Mouse (Mus musculus) midbrain, postnatal 0 days (tissue): ENCODE measurements around the gene Gls. TPM values are rescaled to one million over a fixed set of nuclear protein-coding genes. Genes with fewer than 3 reads are reported as not detected.

ENCODE experiments used
- ATAC-seq: fragments of 200-750 bp; cut with Nextera tagmentation; 2 replicates; pipeline ENCODE4 v1.8.0; 2017; ENCODE audit warnings: moderate number of reproducible peaks, mild to moderate bottlenecking, moderate TSS enrichment, moderate library complexity; ENCODE audit not compliant: low FRiP score
- DNase-seq: peaks from one replicate; pipeline ENCODE4 v3.0.0-alpha.2; 2015; ENCODE audit warnings: low spot score
- H3K27ac ChIP-seq: fragments of 300-500 bp; sonication (generic); 2 replicates; pipeline ENCODE4 v1.5.1; 2014; ENCODE audit warnings: low read depth, mild to moderate bottlenecking, low read length, mixed read lengths
- H3K27me3 ChIP-seq: fragments of 300-500 bp; sonication (generic); 2 replicates; pipeline ENCODE4 v1.6.1; 2014; ENCODE audit warnings: low read length, control low read depth, mixed read lengths; ENCODE audit not compliant: insufficient read depth
- H3K36me3 ChIP-seq: fragments of 300-500 bp; sonication (generic); 2 replicates; pipeline ENCODE4 v1.6.1; 2014; ENCODE audit warnings: low read length, control low read depth, mixed read lengths; ENCODE audit not compliant: insufficient read depth
- H3K4me1 ChIP-seq: fragments of 300-500 bp; sonication (generic); 2 replicates; pipeline ENCODE4 v1.6.1; 2014; ENCODE audit warnings: mild to moderate bottlenecking, control low read depth, antibody characterized with exemption, low read length, mixed read lengths; ENCODE audit not compliant: insufficient read depth
- H3K4me2 ChIP-seq: fragments of 300-500 bp; sonication (generic); 2 replicates; pipeline ENCODE4 v1.6.1; 2014; ENCODE audit warnings: low read depth, mild to moderate bottlenecking, low read length, mixed read lengths; ENCODE audit not compliant: poor library complexity, severe bottlenecking
- H3K4me3 ChIP-seq: fragments of 300-500 bp; sonication (generic); 2 replicates; pipeline ENCODE4 v1.5.1; 2014; ENCODE audit warnings: low read depth, mild to moderate bottlenecking, low read length, moderate library complexity
- H3K9ac ChIP-seq: fragments of 300-500 bp; sonication (generic); replicated peaks from 2 replicates; pipeline ENCODE4 v1.6.1; 2014; ENCODE audit warnings: mild to moderate bottlenecking, low read length, moderate library complexity, mixed read lengths; ENCODE audit not compliant: poor library complexity, severe bottlenecking
- H3K9me3 ChIP-seq: fragments of 300-500 bp; sonication (generic); 2 replicates; pipeline ENCODE4 v1.6.1; 2016; ENCODE audit warnings: low read length, control low read depth
- CTCF ChIP-seq: IDR thresholded peaks from 2 replicates; pipeline ENCODE4 v1.5.1; 2016; ENCODE audit warnings: antibody characterized with exemption, mild to moderate bottlenecking
- WGBS: fragments of 180-500 bp; shearing (Covaris S2); extraction: QIAGEN DNeasy Blood & Tissue Kit; methylation state at CpG from one replicate; pipeline ENCODE4 v1.1.7; 2014; 5-methylcytosine and 5-hydroxymethylcytosine counted together
- polyA plus RNA-seq: library from polyadenylated mRNA; unstranded; fragments of >200 nt; fragmentation: Nextera tagmentation; extraction: Ambion mirVana; gene quantifications from 2 replicates; pipeline ENCODE4 v1.2.1, GENCODE M21; 2015
- total RNA-seq: library from RNA; depleted of rRNA; stranded (reverse); fragments of >200 nt; gene quantifications from 2 replicates; pipeline ENCODE4 v1.2.3, GENCODE M21; 2014; rRNA removed

Gls gene
- total and polyA plus RNA-seq, 2 experiments from 2014 or later = 33.3 to 181 TPM

GRCm38 (mm10) chr1:52116441-52116840, 116.6 kb downstream of the Gls start:
- no peak overlapping the region for H3K9ac ChIP-seq
- ATAC-seq = no peak
- TF ChIP-seq CTCF = no peak
- WGBS = 79% methylated on average over 3 of the region's 3 CpGs
- no peak overlapping the region for H3K4me2 ChIP-seq
- no peaks in the 10 kb centered on the region for H3K27me3 ChIP-seq
- no peaks in the 10 kb centered on the region for H3K9me3 ChIP-seq
- no peak for DNase-seq
- H3K4me3 ChIP-seq = no peak overlapping the region
- no peak overlapping the region for H3K27ac ChIP-seq
- peaks cover 2% of the 10 kb centered on the region; the same call in 1 of the 2 replicates for H3K4me1 ChIP-seq
- H3K36me3 ChIP-seq = no peaks in the 10 kb centered on the region

DNA sequence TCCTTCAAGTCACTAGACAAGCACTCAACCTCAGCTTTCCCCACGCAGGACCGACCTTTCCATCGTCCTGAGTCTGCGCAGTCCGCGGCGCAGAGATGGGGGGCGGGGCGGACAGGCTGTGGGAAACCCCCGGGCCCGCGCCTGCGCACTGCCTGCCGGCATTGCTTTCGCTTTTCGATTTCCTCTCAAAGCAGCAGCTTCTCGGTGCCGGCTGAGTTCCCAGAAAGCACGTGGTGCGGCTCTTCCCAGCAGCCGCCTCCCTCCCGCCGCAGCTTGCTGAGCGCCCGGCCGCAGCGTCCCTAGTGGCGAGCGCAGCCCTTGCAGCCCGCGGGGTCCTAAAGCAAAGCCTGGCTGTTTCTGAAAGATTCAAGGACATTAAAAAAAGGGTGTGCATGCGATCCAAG, 119.4 kb downstream of the Gls start:
- TF ChIP-seq CTCF = peak; percentile 100

More for the DNA sequence above, 119.4 kb downstream of the Gls start:
- under 1% methylated on average over 31 of the region's 32 CpGs for WGBS
- H3K9me3 ChIP-seq = no peaks in the 10 kb centered on the region
- H3K36me3 ChIP-seq = no peaks in the 10 kb centered on the region
- no peaks in the 10 kb centered on the region for H3K27me3 ChIP-seq
- H3K9ac ChIP-seq = peak overlapping the region; percentile 46; the same call in 1 of the 2 replicates
- H3K4me1 ChIP-seq = peaks cover 2% of the 10 kb centered on the region; the same call in 1 of the 2 replicates
- peak overlapping the region; percentile 52 for H3K4me2 ChIP-seq
- DNase-seq = peak; percentile 98
- H3K27ac ChIP-seq = peak overlapping the region; percentile 87
- ATAC-seq = peak; percentile 96
- peak overlapping the region; percentile 28 for H3K4me3 ChIP-seq

Other genes with a start within 250 kb of the Gls start
- 0.60 and 0.80 TPM in 2 replicates for gene Stat4, start 246.1 kb downstream of the Gls start, total RNA-seq
- 0.61 and 0.74 TPM in 2 replicates for gene Stat4, start 246.1 kb downstream of the Gls start, polyA plus RNA-seq
- 27.5 and 28.9 TPM in 2 replicates for gene Stat1, start 113.8 kb downstream of the Gls start, total RNA-seq
- 11.2 and 13.0 TPM in 2 replicates for gene Stat1, start 113.8 kb downstream of the Gls start, polyA plus RNA-seq